13 mouse cellular contexts compared by ENCODE assay signal in genomic region chr11:87955144-87955543, GRCm38 (mm10). TPM values are rescaled to one million over a fixed set of nuclear protein-coding genes. Genes with fewer than 3 reads are reported as not detected.
DNase-seq lines count a peak whose midpoint lies in the region; ATAC-seq and TF ChIP-seq lines count a peak whose summit lies in the region.
"Had no signal": no experiment of that assay in that cellular context is flagged by ENCODE, and none has a peak within 500 bp of the region (broad histone marks: within the 10 kb centered on the region; RNA-seq: fewer than 3 reads in every experiment).

No protein-coding gene starts in this region.

- no peaks in the 10 kb centered on the region for H3K79me2 ChIP-seq in heart, adult 2 months (replicated peaks; ENCODE audit: control insufficient read depth, insufficient read depth, low read length)

- H3K4me1 ChIP-seq in heart, adult 2 months (ENCODE audit: control insufficient read depth, insufficient read depth, low read length): no peaks in the 10 kb centered on the region
- no peaks in the 10 kb centered on the region for H3K4me1 ChIP-seq in midbrain, postnatal 0 days (ENCODE audit: insufficient read depth, low read length)
- no peaks in the 10 kb centered on the region for H3K4me1 ChIP-seq in midbrain, embryonic 10.5 days
- no peaks in the 10 kb centered on the region for H3K4me1 ChIP-seq in heart, embryonic 12.5 days (replicated peaks)
- H3K4me1 ChIP-seq: midbrain, embryonic 13.5 days had no signal

- TF ChIP-seq EP300 in heart, adult 2 months (IDR thresholded peaks at IDR 0.05; ENCODE audit: insufficient read depth, low read depth, low read length): no peak

- intact Hi-C loops in heart, adult 2 months (cut with DNase I): no loop called here
- intact Hi-C loops in heart, postnatal 10 days (cut with DNase I): loop anchor here (10.0 kb wide), 1 partner anchor 290 kb away; the partner anchor contains the start of gene Rnf43

- no peaks in the 10 kb centered on the region for H3K9me3 ChIP-seq in midbrain, postnatal 0 days (ENCODE audit: low read length)
- no peaks in the 10 kb centered on the region for H3K9me3 ChIP-seq in midbrain, embryonic 10.5 days (replicated peaks)
- H3K9me3 ChIP-seq in heart, embryonic 12.5 days (replicated peaks): 0 out of 2 replicates have a peak, but pooled peaks cover 3% of the 10 kb centered on the region
- H3K9me3 ChIP-seq: midbrain, embryonic 13.5 days had no signal

- no peak for ATAC-seq in midbrain, postnatal 0 days (ENCODE audit: low FRiP score)
- ATAC-seq in heart, embryonic 12.5 days (ENCODE audit: insufficient number of reproducible peaks, low FRiP score): no peak
- ATAC-seq: midbrain, embryonic 13.5 days had no signal

- H3K9ac ChIP-seq in heart, adult 2 months (ENCODE audit: low read depth, low read length): no peak overlapping the region
- no peak overlapping the region for H3K9ac ChIP-seq in midbrain, postnatal 0 days (replicated peaks; ENCODE audit: low read length, poor library complexity, severe bottlenecking)
- no peak overlapping the region for H3K9ac ChIP-seq in heart, embryonic 12.5 days
- H3K9ac ChIP-seq: midbrain, embryonic 13.5 days had no signal

- H3K27ac ChIP-seq in heart, adult 2 months: no peak overlapping the region
- no peak overlapping the region for H3K27ac ChIP-seq in midbrain, postnatal 0 days (ENCODE audit: low read depth, low read length)
- H3K27ac ChIP-seq in midbrain, embryonic 10.5 days (replicated peaks): no peak overlapping the region
- H3K27ac ChIP-seq in heart, embryonic 12.5 days (ENCODE audit: poor library complexity, severe bottlenecking): no peak overlapping the region
- H3K27ac ChIP-seq: midbrain, embryonic 13.5 days had no signal

- peak; percentile 45 for TF ChIP-seq CTCF in heart, adult 2 months (IDR thresholded peaks at IDR 0.05)
- TF ChIP-seq CTCF in midbrain, postnatal 0 days (IDR thresholded peaks at IDR 0.05): peak; percentile 86

- no peaks in the 10 kb centered on the region for H3K36me3 ChIP-seq in heart, adult 2 months (ENCODE audit: control insufficient read depth, insufficient read depth, low read length)
- H3K36me3 ChIP-seq in midbrain, postnatal 0 days (ENCODE audit: insufficient read depth, low read length): no peaks in the 10 kb centered on the region
- H3K36me3 ChIP-seq in midbrain, embryonic 10.5 days: no peaks in the 10 kb centered on the region
- H3K36me3 ChIP-seq in splenic B cell, adult 2 months (ENCODE audit: control insufficient read depth, insufficient read depth, low read length, poor library complexity, severe bottlenecking): no peaks in the 10 kb centered on the region
- no peaks in the 10 kb centered on the region for H3K36me3 ChIP-seq in heart, embryonic 12.5 days
- H3K36me3 ChIP-seq: midbrain, embryonic 13.5 days had no signal

- no peak overlapping the region for H3K4me2 ChIP-seq in midbrain, postnatal 0 days (ENCODE audit: low read depth, low read length, poor library complexity, severe bottlenecking)
- no peak overlapping the region for H3K4me2 ChIP-seq in heart, embryonic 12.5 days
- H3K4me2 ChIP-seq: liver, embryonic 11.5 days; midbrain, embryonic 13.5 days had no signal

- peaks cover 2% of the 10 kb centered on the region; the same call in 1 of the 2 replicates for H3K27me3 ChIP-seq in heart, adult 2 months (ENCODE audit: control insufficient read depth, insufficient read depth, low read length)
- H3K27me3 ChIP-seq in midbrain, postnatal 0 days (ENCODE audit: insufficient read depth, low read length): no peaks in the 10 kb centered on the region
- no peaks in the 10 kb centered on the region for H3K27me3 ChIP-seq in midbrain, embryonic 10.5 days (ENCODE audit: low read depth, poor library complexity, severe bottlenecking)
- H3K27me3 ChIP-seq in splenic B cell, adult 2 months (ENCODE audit: control insufficient read depth, insufficient read depth, low read length, poor library complexity, severe bottlenecking): no peaks in the 10 kb centered on the region
- no peaks in the 10 kb centered on the region for H3K27me3 ChIP-seq in heart, embryonic 12.5 days (replicated peaks)
- H3K27me3 ChIP-seq: midbrain, embryonic 13.5 days had no signal

- 9% methylated on average over 1 of the region's 1 CpGs for WGBS in heart, adult 2 months
- WGBS in midbrain, postnatal 0 days: 2% methylated on average over 1 of the region's 1 CpGs
- 12% methylated on average over 1 of the region's 1 CpGs for WGBS in midbrain, embryonic 10.5 days
- 10% methylated on average over 1 of the region's 1 CpGs for WGBS in heart, embryonic 12.5 days

- no peak for DNase-seq in heart, adult 2 months
- no peak for DNase-seq in heart, postnatal 10 days
- DNase-seq in midbrain, postnatal 0 days (ENCODE audit: low spot score): peak; percentile 79
- DNase-seq in midbrain, embryonic 10.5 days (ENCODE audit: low spot score): no peak
- DNase-seq in T-cell, adult 2 months (ENCODE audit: low spot score): peak; percentile 60
- peak; percentile 41 for DNase-seq in splenic B cell, adult 2 months (ENCODE audit: low read depth, low spot score)
- no peak for DNase-seq in neural tube, embryonic 10.5 days (ENCODE audit: extremely low spot score, low spot score)
- DNase-seq: layer of hippocampus, adult 9-11 months had no signal

- no peak overlapping the region for H3K4me3 ChIP-seq in heart, adult 2 months
- no peak overlapping the region for H3K4me3 ChIP-seq in midbrain, postnatal 0 days (ENCODE audit: low read depth, low read length)
- no peak overlapping the region for H3K4me3 ChIP-seq in midbrain, embryonic 10.5 days
- H3K4me3 ChIP-seq in heart, embryonic 12.5 days: no peak overlapping the region
- H3K4me3 ChIP-seq: midbrain, embryonic 13.5 days had no signal

- TF ChIP-seq POLR2A in heart, adult 2 months (IDR thresholded peaks at IDR 0.05; ENCODE audit: insufficient read depth, low read depth, low read length): no peak

RNA-seq across cellular contexts. Expression of gene Dynll2, which starts 32.2 kb away (rescaled TPM):
- 100 to 1,000 TPM; 361 to 396 TPM for total RNA-seq in heart, adult 2 months (2021)
- 225 and 357 TPM in 2 replicates for polyA plus RNA-seq in heart, adult 2 months (2012; rRNA removed)
- 100 to 1,000 TPM; 236 to 257 TPM for total RNA-seq in heart, postnatal 10 days (2021)
- 72.1 and 89.8 TPM in 2 replicates for total RNA-seq in midbrain, postnatal 0 days (2014; rRNA removed)
- polyA plus RNA-seq in midbrain, postnatal 0 days (2015; fragmentation: Nextera tagmentation; extraction: Ambion mirVana): 54.5 and 56.8 TPM in 2 replicates
- polyA plus RNA-seq in midbrain, embryonic 10.5 days (2016; fragmentation: Nextera tagmentation; extraction: Ambion mirVana): 28.1 and 29.1 TPM in 2 replicates
- 21.4 and 22.5 TPM in 2 replicates for polyA plus RNA-seq in heart, embryonic 12.5 days (2016; fragmentation: Nextera tagmentation; extraction: Ambion mirVana)

RNA-seq across cellular contexts. Expression of gene Olfr464, which starts 34.4 kb away (rescaled TPM):
- total RNA-seq in heart, adult 2 months (2021): not detected
- not detected in 2 replicates for polyA plus RNA-seq in heart, adult 2 months (2012; rRNA removed)
- total RNA-seq in heart, postnatal 10 days (2021): not detected
- 0.22 and 0.24 TPM in 2 replicates for total RNA-seq in midbrain, postnatal 0 days (2014; rRNA removed)
- polyA plus RNA-seq in midbrain, postnatal 0 days (2015; fragmentation: Nextera tagmentation; extraction: Ambion mirVana): not detected in 2 replicates
- polyA plus RNA-seq in midbrain, embryonic 10.5 days (2016; fragmentation: Nextera tagmentation; extraction: Ambion mirVana): not detected in 2 replicates
- polyA plus RNA-seq in heart, embryonic 12.5 days (2016; fragmentation: Nextera tagmentation; extraction: Ambion mirVana): not detected in 2 replicates
- polyA plus RNA-seq: gonadal fat pad, adult 2 months; intestine, embryonic 14.5 days; liver, embryonic 11.5 days; midbrain, embryonic 13.5 days had no signal

RNA-seq across cellular contexts. Expression of gene Olfr463, which starts 58.0 kb away (rescaled TPM):
- not detected for total RNA-seq in heart, adult 2 months (2021)
- not detected in 2 replicates for polyA plus RNA-seq in heart, adult 2 months (2012; rRNA removed)
- total RNA-seq in heart, postnatal 10 days (2021): not detected
- total RNA-seq in midbrain, postnatal 0 days (2014; rRNA removed): not detected in 2 replicates
- 0.09 TPM in 1 of 2 replicates, not detected in the other for polyA plus RNA-seq in midbrain, postnatal 0 days (2015; fragmentation: Nextera tagmentation; extraction: Ambion mirVana)
- polyA plus RNA-seq in midbrain, embryonic 10.5 days (2016; fragmentation: Nextera tagmentation; extraction: Ambion mirVana): not detected in 2 replicates
- polyA plus RNA-seq in heart, embryonic 12.5 days (2016; fragmentation: Nextera tagmentation; extraction: Ambion mirVana): not detected in 2 replicates
- polyA plus RNA-seq: gonadal fat pad, adult 2 months; intestine, embryonic 14.5 days; liver, embryonic 11.5 days; midbrain, embryonic 13.5 days had no signal

Comparison
In these comparisons a context has a peak if more than half of its experiments do, and no peak if none do; other contexts are left out.
1. DNase-seq: peak in midbrain, postnatal 0 days (single experiment), T-cell, adult 2 months (single experiment) and splenic B cell, adult 2 months (single experiment); none in heart, adult 2 months (0 of 2), heart, postnatal 10 days (0 of 2), midbrain, embryonic 10.5 days (single experiment) and neural tube, embryonic 10.5 days (single experiment).